Mouse (Mus musculus): ENCODE results near the gene Spire2.

GRCm38 (mm10) chr8:123287362-123287761 is 45.2 kb upstream of the Spire2 start:
- TF ChIP-seq CTCF (IDR thresholded peaks at IDR 0.05; ENCODE audit: low read depth) = no peak
- TF ChIP-seq EP300 (IDR thresholded peaks at IDR 0.05; ENCODE audit: low read depth) = no peak
